Mouse (Mus musculus) liver, adult 2 months (tissue): Measurements from ENCODE around the gene Pa2g4.

ENCODE experiments used
- CTCF ChIP-seq: fragments of 200-500 bp; IDR thresholded peaks from 2 replicates; pipeline ENCODE4 v1.5.1; 2011; ENCODE audit warnings: low read depth, low read length, control low read depth
- POLR2A ChIP-seq: fragments of 200-500 bp; IDR thresholded peaks from 2 replicates; pipeline ENCODE4 v1.6.1; 2011; ENCODE audit warnings: low read length, control low read depth; ENCODE audit not compliant: insufficient read depth; ENCODE audit errors: extremely low read depth

DNA sequence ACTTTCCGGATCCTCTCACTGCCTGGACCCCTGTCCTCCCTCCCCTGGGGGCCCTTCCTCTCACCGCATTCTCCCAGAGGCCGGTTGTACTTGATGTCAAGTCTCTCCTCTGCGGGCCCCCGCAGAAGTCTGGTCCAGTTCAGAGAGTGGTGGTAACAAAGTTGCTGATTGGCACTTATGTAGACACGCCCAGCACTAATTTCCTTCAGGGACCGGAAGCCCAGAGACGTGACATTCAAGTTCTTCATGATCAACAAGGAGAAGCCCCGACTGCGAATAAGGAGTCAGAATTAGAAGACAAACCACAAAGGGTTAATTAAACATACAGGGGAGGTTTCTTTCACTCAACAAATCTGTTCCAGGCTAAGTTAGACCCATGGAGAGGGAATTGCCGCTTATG, 12.5 kb upstream of the Pa2g4 start:
- no peak for TF ChIP-seq CTCF
- no peak for TF ChIP-seq POLR2A
